Mouse (Mus musculus) heart, adult 18-20 months (tissue): ENCODE data around the gene Ntm. TPM values are rescaled to one million over a fixed set of nuclear protein-coding genes. Genes with fewer than 3 reads are reported as not detected.

Experiments used
- DNase-seq, 2 experiments: peaks; one replicate each; pipeline ENCODE4 v3.0.0; 2021 to 2022; ENCODE audit warnings: mixed read lengths in 1 of 2
- total RNA-seq, 2 experiments: library from RNA; stranded (reverse); gene quantifications; 2 replicates each; pipeline ENCODE4 v1.2.3; 2021

Ntm gene
- total RNA-seq, 2 experiments from 2014 or later = 2.2 TPM

DNA sequence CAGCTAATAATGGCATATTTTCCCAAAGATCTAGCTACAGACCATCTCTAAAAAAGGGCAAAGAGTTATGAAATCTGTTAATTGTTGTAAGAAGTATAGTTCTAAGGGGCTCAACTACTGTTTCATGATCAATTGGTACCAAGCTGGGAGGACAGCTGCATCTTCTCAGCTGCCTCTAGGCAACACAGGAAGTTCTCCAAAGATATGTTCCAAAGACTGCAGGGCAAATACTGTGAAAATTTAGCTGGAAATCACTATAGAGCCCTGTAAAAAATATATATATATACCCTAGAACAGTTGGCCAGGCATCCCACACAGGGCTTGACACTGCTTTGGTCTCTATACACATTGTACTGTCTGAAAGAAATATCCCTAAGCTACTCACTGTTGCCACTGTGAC, 489.5 kb downstream of the Ntm start:
- no peak for DNase-seq

DNA sequence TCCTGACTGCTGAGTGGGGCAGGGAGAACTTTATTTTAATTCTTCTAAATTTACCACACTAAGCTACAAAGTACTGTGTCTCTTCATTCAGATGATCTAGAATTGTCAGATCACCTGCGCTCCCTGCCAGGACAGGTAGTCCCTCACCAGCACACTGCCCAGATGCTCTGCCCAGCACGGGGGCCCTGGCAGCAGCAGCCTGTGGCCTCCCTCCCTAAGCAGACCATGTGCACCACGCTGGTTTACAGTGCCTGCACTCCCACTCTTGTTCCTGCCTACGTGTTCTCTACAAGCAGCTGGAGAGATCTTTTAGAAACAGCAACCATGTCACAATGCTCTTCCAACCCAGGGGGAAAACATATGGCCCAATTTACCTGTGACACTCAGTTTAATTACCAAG, 490.7 kb downstream of the Ntm start:
- no peak for DNase-seq

DNA sequence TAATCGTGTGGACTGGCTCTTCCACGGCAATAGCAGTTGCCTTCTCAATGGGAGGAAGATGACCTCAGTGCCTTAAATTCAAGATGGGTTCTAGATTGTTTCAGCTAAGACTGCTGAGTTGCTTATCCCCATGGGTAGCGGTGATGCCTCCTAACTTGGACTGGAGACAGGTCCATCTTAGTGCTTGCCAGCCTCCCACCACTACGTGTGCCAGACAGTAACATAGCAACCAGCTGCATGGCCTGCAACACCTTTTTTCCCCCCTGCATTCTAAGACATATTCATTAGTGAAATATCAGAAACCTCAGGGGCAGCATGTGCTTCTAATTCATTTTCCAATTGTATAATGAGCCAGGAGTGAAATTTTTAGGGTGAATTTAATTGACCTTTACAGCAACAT, 498.2 kb downstream of the Ntm start:
- DNase-seq = no peak

DNA sequence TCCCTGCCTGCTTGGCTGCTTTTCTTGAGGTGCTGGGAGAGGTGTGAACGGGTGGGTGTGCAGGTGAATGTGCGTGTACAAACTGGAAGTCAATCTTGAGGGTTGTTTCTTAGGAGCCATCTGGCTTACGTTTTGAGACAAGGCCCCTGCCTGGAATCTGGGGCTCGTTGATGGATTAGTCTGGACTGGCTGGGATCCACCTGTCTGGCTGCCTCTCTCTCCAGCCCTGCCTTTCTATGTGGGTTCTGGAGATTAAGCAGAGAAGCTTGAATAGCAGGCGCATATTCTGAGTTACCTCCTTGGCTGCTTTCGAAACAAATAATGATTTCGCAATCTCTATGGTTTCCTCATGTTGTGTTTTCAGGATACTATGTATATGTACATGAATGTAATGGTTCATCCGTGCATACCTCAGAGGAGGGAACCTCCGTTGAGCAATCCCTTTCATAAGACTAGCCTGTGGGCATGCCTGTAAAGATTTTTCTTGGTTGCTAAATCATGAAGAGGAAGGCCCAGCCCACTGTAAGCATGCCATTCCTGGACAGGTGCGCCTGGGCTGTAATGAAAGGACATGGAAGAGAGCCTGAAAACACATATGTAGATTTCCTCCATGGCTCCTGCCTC, 499.9 kb downstream of the Ntm start:
- no peak for DNase-seq

DNA sequence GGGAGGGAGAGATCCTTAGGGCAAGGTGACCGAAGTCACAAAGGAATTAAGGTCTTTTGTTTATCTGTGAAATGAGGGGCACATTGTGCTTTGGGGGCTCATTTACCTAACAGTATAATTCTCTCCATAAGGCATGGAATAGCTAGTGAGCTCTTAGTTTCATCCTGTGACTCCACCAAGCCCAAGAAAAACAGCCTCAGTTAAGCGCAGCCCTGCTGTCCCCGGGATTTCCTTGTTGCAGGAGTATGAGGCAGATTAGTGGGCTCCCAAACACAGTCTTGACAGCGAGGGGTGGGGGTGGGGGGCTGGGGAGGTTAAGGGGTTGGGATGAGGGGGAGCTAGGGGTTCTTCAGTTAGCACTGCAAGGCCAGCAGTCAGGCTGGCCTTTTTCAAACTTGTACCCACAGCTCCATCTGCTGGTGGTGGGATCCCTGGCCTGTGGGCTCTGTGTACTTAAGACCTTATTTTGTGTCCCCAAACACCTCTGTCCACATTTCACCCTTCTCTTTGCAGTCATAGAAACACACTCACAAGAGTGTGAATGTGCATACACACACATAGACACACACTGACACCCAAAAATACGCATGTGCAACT, 504.9 kb downstream of the Ntm start:
- DNase-seq = peak; percentile 22 to 81

DNA sequence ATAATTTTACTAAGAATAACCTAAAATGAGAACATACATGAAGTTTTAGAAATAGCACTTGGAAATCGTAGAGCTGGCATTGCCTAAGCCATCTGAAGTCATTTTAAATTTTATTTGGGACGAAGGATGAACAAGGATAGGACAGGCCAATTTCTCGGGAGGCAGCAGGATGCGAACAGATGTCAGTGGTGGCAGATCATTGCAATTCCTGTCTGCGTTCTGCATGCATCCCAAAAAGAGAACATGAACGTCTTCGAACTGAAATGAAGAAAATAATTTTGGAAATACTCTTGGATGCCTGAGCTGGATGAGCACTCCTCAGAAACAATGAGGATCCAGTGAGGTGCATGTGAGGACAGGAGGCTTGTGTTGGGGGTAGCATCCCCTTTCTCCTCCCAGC, 506.9 kb downstream of the Ntm start:
- no peak for DNase-seq

DNA sequence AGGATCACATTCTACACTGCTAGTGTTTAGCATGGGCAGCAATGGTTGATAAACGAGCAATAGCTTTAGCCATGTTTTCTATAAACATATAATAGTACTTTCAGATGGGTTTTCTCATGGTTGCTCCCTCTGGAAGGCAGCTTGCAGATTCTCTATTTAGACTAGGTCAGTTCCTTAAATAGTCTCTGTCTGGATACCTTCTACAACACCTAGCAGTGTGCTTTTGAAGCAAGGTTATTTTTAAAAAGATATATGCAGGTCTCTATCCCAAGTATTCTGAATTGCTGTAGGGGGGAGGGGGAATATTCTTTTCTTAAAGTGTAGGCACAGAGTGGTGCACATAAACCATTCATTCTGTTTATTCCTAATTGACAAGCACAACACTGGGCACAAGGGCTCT, 511.7 kb downstream of the Ntm start:
- no peak for DNase-seq

DNA sequence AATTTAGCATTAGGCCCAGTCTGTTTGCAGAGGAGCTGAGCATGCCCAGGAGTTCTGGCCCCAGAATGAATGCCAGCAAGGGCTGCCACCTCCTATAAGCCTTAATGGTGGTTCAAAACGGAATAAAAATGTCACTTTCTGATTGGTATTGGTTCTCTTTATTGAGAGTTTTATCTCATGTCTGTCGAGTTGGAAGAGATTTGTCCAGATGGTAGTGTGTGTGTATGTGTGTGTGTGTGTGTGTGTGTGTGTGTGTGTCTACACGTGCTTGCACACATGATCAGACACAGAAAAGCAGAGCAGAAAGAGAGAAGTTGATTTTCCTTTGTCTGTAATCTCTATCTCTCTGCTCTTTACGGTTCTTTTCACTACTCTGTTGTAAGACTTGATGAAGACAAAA, 518.9 kb downstream of the Ntm start:
- DNase-seq = no peak

DNA sequence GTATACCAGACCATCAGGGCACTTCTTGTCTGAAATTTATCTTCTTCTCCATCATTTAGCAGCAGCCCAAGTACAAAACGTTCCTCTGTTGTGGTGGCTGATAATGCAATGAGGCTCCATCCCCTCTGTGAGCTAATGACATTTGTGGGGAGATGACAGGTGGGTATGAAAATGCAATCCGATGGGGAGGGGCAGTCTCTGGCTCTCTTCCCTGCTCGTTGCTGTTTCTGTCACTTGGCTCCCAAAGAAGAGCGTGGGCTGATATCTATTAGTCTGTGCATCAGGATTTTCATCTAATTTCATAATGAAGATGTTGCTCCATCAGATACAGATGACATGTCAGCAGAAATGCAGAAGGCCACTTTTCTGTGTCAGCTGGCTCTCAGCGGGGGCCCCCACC, 523.5 kb downstream of the Ntm start:
- DNase-seq = no peak

DNA sequence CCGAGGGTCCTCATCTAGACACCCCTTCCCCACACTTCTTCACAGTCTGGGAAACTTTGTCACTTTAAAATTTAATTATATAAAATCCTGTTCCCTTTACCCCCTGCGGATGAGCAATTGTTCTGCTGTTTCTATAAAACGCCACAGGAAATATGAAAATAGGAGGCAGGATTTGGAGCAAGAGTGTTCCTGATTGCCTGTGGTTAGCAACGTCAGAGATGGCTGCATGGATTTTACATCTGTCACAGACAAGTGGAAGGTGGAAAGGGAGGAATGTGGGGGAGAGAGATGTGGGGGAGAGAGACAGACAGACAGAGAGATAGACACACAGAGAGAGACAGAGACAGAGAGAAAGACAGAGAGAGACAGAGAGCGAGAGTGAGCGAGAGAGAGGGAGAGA, 528.3 kb downstream of the Ntm start:
- DNase-seq = no peak

DNA sequence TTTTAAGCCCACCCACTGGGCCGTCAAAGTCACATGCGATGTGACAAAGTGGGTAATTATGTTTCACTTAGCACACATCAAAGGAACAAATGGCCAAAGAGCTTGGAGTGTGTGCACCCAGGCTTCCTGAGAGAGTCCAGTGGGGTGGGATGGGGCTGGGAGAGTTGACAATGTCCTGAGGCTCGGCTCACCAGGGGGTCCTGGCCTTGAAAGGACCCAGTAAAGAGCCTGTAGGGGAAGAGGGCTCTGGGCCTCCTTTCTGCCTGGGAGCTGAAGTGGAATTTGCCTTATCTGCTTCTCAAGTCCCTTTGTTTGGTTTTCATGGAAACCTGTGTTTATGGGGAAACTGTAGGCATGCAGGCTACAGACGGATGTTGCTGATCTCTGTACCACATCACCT, 529.0 kb downstream of the Ntm start:
- DNase-seq = no peak

DNA sequence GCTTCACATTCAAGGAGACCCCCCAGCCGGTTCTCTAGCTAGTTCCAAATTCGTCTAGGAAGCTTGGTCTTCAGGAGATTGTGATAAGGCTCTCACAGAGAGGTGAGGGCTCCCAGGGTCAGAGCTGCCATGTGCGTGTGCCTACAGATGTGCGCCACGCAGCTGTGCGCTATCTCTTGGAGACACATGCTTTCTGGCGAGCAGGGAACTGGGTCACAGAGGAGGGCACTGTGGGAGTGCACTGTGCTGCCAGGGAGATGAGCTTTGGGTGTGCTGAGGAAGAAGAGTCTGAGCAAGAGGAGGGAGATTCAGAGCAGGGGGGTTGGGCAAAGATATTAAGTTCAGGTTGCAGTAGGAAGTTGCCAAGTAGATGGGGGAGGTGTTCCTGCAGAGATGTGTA, 529.8 kb downstream of the Ntm start:
- DNase-seq = no peak

DNA sequence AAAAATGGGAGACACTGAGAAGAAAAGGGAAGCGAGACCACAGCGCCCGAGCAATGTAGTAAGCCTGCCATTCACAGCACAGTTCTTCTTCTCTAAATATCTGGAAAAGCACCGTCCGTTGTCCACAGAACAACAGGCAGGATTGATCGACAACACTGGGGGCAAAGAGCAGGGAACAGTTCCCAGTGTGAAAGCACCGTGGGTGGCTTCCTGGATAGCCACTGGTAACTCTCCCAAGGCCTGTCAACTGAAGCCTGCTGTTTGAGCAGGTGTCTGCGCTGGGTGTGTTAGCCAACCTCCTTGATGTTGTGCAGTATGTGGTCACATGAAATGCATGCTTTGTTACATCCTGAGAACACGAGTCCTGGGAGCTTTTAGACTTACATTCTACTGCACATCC, 531.4 kb downstream of the Ntm start:
- DNase-seq = no peak

DNA sequence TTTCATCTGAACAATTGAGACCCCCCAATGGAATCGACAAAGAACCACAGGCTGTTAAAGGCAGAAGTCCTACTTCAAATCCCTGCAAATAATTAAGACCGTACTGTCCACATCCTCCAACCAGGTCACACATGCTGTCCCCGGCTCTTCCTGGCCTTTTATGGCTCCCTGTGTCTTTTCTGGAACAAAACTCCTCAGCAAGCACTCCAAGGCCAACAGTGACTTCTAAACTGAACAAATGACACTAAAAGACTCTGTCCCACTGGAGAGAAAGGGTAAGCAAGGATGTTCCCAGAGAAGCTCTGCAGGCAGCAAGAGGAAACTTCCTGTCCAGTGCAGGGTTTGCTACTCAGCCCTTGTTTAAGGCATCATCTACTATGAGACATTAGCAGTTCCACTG, 532.8 kb downstream of the Ntm start:
- no peak for DNase-seq

DNA sequence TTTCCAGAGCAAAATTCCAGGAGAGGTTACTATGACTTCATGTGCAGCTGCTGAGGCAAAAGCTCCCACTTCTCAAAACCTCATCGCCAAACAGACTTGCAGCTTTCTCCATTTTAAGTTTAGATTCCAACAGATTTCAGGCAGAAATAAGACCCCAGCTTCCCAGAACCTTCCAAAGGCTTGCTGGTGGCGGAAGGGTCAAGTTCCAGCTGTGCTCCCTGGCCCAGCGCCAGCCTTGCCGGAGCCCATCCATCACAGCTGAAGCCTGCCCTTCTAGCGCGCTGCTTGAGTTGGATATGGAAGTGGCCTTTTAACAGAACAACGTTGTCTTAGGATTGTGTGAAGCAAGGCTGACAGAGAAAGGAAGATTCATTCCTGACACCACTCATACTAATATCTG, 534.6 kb downstream of the Ntm start:
- peak; percentile 18 to 31 for DNase-seq

DNA sequence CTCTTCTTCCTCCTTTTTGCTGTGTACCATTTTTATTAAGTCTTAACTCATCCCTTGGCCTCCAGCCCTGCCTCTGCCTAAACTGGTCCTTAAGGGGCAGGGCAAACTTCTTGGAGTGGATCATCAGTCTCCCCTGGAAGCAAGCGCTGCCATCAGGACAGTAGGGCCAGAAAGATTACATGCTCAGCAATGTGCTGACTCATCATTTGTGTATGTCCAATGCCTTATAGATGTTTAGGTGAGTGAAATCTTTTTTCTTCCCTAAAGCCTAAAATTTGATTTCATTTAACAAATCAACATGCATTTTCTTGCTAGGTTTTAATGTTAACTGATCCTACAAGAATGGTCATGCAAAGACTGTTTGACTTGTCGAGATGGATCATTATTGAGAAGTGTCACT, 536.7 kb downstream of the Ntm start:
- DNase-seq = no peak

DNA sequence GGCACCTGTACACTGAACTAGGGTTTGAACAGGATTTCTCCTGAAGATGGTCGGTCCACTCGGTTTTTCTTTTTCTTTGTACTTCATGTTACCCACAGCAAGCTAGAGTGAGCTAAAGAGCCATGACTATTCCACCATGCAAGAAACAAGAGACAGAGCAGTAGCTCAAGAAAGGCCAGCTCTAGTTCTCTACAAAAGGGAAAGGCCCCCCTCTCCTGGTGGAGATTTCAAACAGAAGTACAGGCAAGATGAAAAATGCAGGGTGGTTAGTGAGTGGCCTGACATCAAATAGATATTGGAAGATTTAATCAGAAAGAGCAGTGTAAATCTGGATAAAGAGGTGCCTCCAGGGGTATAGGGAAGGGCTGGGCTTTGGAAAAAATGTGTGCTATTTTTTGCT, 547.4 kb downstream of the Ntm start:
- no peak for DNase-seq

DNA sequence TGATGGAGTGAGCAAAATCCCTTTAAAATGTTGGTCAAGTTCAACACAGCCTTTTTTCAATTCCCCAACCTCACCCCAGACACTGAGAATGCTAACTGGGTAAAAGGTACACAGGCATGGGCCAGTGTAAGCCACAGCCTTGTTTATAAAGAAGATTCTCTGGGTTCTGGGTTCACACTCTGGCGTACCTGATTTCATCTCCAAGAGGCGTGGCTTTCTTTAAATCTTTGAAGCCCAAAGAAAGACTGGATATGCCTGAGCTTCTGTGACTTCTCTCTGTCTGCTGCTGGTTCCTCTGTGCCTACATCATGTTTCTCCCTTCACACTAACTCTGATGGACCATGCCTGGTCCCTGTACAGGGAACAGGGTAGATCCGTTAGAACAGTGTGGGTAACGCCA, 549.8 kb downstream of the Ntm start:
- DNase-seq = no peak

DNA sequence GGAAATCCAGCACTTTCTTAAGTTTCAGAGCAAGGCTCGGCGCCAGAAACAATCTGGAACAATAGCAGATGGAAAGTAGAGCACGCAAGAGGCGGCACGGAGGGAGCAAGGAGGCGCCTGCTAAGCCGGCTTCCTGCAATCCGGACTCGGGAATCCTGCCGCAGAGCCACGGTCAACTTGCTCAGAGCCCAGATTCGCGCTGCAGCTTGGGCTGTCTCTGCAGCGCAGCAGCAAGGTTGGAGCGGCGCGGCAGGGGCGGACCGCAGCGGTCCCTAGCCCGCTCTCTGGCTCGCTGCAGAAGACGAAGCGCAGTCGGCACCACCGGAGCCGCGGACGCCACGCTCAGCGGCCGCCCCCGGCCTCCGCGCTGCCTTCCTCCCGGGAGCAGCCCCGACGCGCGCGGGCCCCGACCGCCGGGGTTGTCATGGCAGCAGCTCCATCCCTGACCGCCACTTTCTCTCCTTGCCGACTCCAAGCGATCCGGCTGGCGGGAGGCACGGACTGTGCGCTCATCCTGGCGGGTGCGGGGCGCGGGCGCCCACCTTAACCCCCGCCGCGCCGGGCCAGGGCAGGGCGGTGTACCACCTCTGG, 550.7 kb downstream of the Ntm start:
- peak; percentile 13 to 17 for DNase-seq

DNA sequence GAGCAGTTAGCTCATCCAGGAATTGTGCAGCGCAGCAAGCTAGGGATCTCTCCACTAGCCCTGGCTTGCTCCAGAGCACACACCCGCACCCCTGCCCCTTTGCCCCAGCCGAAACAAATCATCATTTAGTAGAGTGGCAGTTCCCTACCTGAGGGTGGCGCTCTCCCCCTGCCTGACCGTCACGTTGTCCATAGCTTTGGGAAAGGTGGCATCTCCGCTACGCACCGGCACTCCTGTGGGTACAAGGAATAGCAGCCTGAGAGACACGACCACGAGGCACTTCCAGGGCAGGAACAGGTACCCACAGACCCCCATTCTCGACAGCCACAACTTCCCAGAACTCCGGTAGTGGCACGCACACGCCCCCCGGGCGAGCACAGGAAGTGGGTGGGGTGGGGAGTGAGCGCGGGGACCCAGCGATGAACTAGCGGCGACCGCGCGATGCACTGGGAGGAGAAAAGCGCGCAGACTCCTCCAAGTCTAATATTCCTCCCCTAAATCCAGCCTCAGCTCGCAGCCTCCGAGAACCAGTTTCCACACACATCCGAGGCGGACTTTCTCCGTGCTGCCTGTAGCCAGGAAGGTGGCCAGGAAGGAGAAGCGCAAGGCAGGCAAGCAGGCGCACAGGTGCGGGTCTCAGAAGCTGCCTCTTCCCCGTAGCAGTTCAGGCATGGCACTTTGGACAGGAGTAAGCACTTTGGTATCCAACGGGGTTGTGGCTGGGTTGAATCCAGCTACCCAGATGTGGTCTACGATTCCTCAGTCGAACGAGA, 551.3 kb downstream of the Ntm start:
- peak; percentile 16 to 39 for DNase-seq

DNA sequence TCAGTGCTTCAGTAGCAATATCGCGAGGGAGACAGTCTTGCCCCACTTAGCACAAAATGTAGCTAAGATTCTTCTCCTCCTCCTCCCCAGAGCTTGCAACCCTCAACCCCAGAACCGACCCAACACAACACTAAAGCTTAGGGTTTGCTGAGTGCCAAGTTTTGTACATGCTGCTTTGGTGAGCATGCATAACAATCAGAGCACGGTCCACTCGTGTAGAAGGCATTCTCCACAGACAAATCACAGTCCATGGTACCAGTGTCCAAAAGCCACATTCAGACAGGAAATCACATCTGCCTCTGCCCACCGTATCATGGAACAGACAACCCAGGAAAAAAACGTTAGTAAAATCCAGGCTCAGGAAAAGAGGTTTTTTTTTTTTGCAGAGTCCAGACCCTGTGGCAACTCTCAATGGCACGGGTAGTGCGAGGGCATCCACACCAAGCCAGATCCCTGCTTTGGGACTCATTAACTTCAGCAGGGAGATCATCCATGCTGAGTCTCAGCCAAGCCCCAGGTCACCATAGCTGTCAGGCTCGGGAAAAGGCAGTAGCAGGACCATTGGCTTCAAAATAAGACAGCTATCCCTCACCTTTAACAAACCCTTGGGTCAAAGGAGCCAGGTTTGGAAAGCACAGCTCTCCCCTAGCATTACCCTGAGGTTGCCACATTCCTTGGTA, 552.1 kb downstream of the Ntm start:
- no peak for DNase-seq

DNA sequence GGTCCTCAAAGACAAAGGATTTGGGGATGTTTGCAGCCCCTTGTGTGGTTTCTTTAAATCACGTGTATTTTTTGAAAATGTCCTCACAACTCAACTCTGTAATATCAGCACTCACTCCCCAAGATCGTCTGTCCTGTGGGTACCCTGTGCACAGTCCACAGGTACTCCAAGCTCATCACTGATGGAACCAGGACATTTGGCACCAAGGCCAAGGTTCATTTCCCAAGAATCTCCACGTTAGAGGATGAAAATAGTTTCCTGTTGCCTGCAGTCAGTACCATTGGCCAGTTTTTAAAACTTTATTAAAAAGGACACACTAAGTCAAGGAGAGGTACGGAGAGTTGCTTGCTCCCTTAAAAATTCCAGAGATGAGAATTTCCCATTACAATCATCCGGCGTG, 552.7 kb downstream of the Ntm start:
- DNase-seq = no peak
